Mouse (Mus musculus) activated CD4-positive, CD25-positive, alpha-beta regulatory T cell (primary cell): ENCODE results near the gene Nek5. TPM values are rescaled to one million over a fixed set of nuclear protein-coding genes. Genes with fewer than 3 reads are reported as not detected.

Experiments
- polyA plus RNA-seq, 2 experiments: library from polyadenylated mRNA; unstranded; fragments of 100-300 nt; shearing (Covaris generic); gene quantifications; one replicate each; pipeline ENCODE4 v1.2.1; 2017

Nek5 gene
- under 1 TPM; 0.15 to 0.17 TPM for polyA plus RNA-seq

GRCm38 (mm10) chr8:22124220-22125152 lies at the start of gene Nek5:
TSS of gene Nek5 (minus strand) at chr8:22125053.

GRCm38 (mm10) chr8:22166080-22166603 lies 41.3 kb upstream of the Nek5 start, which contains the start of gene Nek3:
TSS of gene Nek3 (minus strand) at chr8:22166435.

GRCm38 (mm10) chr8:22060446-22060889 lies 64.4 kb downstream of the Nek5 start, which contains the start of gene Alg11:
TSS of gene Alg11 (plus strand) at chr8:22060721.

DNA sequence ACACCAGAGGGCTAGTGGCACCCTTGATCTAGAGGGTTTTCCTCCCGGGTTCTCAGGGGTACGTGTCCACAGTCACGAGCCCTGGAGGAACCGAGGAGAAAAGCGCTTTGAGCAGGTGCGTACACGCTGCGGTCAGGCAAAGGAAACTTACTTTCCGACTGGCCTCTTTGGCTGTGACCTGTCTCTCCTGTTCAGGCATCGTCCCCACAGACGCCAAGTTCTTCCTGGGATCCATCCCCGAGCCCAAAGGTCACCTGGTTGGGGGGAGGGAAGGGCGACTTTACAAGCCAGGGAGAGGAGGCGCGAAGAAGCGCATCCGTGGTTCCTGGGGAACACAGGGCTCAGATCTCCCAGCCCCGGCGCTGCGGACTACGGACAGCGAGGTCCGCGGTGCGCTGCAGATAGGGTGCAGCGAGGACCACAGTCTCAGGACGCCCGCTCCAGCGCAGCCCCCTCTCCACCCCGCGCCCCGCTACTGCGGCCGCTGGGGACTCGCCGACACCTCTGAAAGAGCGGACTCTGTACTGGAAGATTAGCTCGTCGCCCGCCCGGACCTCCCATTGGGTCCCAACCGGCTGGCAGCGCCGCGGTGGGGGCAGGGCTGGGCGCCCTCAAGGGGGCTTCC lies 64.9 kb downstream of the Nek5 start, which contains the start of gene Atp7b:
Gene Atp7b, minus strand, starts transcription at position 485 of the 625 bp plus-strand sequence.

Other genes with a start within 250 kb of the Nek5 start
- gene Defb9, start 239.6 kb downstream of the Nek5 start, polyA plus RNA-seq, result not detected
- not detected for gene Defb11, start 218.6 kb downstream of the Nek5 start, polyA plus RNA-seq
- gene Defb15, start 192.3 kb downstream of the Nek5 start, polyA plus RNA-seq, result not detected
- gene Defb35, start 186.7 kb downstream of the Nek5 start, polyA plus RNA-seq, result not detected
- not detected for gene Defb13, start 178.3 kb downstream of the Nek5 start, polyA plus RNA-seq
- gene Fam90a1a, start 166.3 kb downstream of the Nek5 start, polyA plus RNA-seq, result under 1 TPM in 1 of 2 experiments, not detected in 1; 0.25 TPM
- gene Ccdc70, start 155.3 kb downstream of the Nek5 start, polyA plus RNA-seq, result not detected
- gene Atp7b, start 64.7 kb downstream of the Nek5 start, polyA plus RNA-seq, result under 1 TPM; 0.04 to 0.10 TPM
- 1 to 10 TPM; 7.6 to 9.9 TPM for gene Alg11, start 64.3 kb downstream of the Nek5 start, polyA plus RNA-seq
- gene Nek3, start 41.4 kb upstream of the Nek5 start, polyA plus RNA-seq, result 1 to 10 TPM; 3.7 to 5.2 TPM
- gene Ckap2, start 60.8 kb upstream of the Nek5 start, polyA plus RNA-seq, result 1 to 10 TPM; 7.1 to 8.5 TPM
- gene Vps36, start 67.8 kb upstream of the Nek5 start, polyA plus RNA-seq, result 10 to 100 TPM; 38.3 to 46.4 TPM
- gene Thsd1, start 102.3 kb upstream of the Nek5 start, polyA plus RNA-seq, result under 1 TPM; 0.26 to 0.44 TPM
- not detected for gene Tpte, start 158.4 kb upstream of the Nek5 start, polyA plus RNA-seq